Mouse (Mus musculus) neural tube, embryonic 11.5 days (tissue): ENCODE results near the gene Hyal1. TPM values are rescaled to one million over a fixed set of nuclear protein-coding genes. Genes with fewer than 3 reads are reported as not detected.
"Not testable (repeated sequence)": the region's sequence is repeated elsewhere in the genome, so short reads cannot be mapped to it uniquely, and the experiment has no call there.

ENCODE experiments used
- ATAC-seq: fragments of 200-750 bp; cut with Nextera tagmentation; 2 replicates; pipeline ENCODE4 v1.8.0; 2017; ENCODE audit warnings: moderate number of reproducible peaks, mild to moderate bottlenecking, moderate TSS enrichment, moderate library complexity; ENCODE audit not compliant: insufficient read depth, low FRiP score, low TSS enrichment
- DNase-seq: peaks from one replicate; pipeline ENCODE4 v3.0.0-alpha.2; 2015; ENCODE audit warnings: low spot score
- H3K27ac ChIP-seq: fragments of 300-500 bp; sonication (generic); 2 replicates; pipeline ENCODE4 v1.5.1; 2014; ENCODE audit warnings: low read depth, mild to moderate bottlenecking, low read length
- H3K27me3 ChIP-seq: fragments of 300-500 bp; sonication (generic); 2 replicates; pipeline ENCODE4 v1.6.1; 2014; ENCODE audit warnings: mild to moderate bottlenecking, low read length, mixed read lengths; ENCODE audit not compliant: control insufficient read depth, insufficient read depth
- H3K36me3 ChIP-seq: fragments of 300-500 bp; sonication (generic); 2 replicates; pipeline ENCODE4 v1.6.1; 2014; ENCODE audit warnings: mild to moderate bottlenecking, low read length, moderate library complexity, mixed read lengths; ENCODE audit not compliant: control insufficient read depth, insufficient read depth
- H3K4me1 ChIP-seq: fragments of 300-500 bp; sonication (generic); 2 replicates; pipeline ENCODE4 v1.6.1; 2014; ENCODE audit warnings: low read length, mixed read lengths; ENCODE audit not compliant: control insufficient read depth, insufficient read depth
- H3K4me2 ChIP-seq: fragments of 300-500 bp; sonication (generic); 2 replicates; pipeline ENCODE4 v1.6.1; 2014; ENCODE audit warnings: low read depth, mild to moderate bottlenecking, moderate library complexity
- H3K4me3 ChIP-seq: fragments of 300-500 bp; sonication (generic); 2 replicates; pipeline ENCODE4 v1.5.1; 2014; ENCODE audit warnings: low read depth, low read length
- H3K9ac ChIP-seq: fragments of 300-500 bp; sonication (generic); 2 replicates; pipeline ENCODE4 v1.6.1; 2014; ENCODE audit warnings: mild to moderate bottlenecking, low read length
- H3K9me3 ChIP-seq: fragments of 300-500 bp; sonication (generic); 2 replicates; pipeline ENCODE4 v1.6.1; 2016; ENCODE audit warnings: low read length; ENCODE audit not compliant: control insufficient read depth
- WGBS: fragments of 180-500 bp; shearing (Covaris S2); extraction: QIAGEN DNeasy Blood & Tissue Kit; methylation state at CpG from one replicate; pipeline ENCODE4 v1.1.7; 2014; 5-methylcytosine and 5-hydroxymethylcytosine counted together
- polyA plus RNA-seq: library from polyadenylated mRNA; unstranded; fragments of >200 nt; fragmentation: Nextera tagmentation; extraction: Ambion mirVana; gene quantifications from 2 replicates; pipeline ENCODE4 v1.2.1, GENCODE M21; 2014

The Hyal1 gene
- polyA plus RNA-seq, 1 experiment from 2014 or later = 4.0 TPM

DNA sequence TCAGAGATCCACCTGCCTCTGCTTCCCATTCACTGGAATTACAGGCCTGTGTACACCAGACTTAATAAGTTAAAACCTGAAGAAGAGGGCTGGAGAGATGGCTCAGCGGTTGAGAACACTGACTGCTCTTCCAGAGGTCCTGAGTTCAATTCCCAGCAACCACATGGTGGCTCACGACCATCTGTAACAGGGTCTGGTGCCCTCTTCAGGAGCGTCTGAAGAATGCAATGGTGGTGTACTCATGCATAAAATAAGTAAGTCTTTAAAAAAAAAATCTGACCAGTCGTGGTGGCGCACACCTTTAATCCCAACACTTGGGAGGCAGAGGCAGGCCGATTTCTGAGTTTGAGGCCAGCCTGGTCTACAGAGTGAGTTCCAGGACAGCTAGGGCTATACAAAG lies 3.0 kb upstream of the Hyal1 start:
- DNase-seq, H3K27me3 ChIP-seq, ATAC-seq, H3K27ac ChIP-seq, H3K9me3 ChIP-seq, H3K4me3 ChIP-seq, H3K9ac ChIP-seq, H3K4me2 ChIP-seq: not testable (repeated sequence)
- WGBS = 84% methylated on average over 6 of the region's 6 CpGs
- peaks cover 16% of the 10 kb centered on the region for H3K36me3 ChIP-seq
- H3K4me1 ChIP-seq = peaks cover 21% of the 10 kb centered on the region

DNA sequence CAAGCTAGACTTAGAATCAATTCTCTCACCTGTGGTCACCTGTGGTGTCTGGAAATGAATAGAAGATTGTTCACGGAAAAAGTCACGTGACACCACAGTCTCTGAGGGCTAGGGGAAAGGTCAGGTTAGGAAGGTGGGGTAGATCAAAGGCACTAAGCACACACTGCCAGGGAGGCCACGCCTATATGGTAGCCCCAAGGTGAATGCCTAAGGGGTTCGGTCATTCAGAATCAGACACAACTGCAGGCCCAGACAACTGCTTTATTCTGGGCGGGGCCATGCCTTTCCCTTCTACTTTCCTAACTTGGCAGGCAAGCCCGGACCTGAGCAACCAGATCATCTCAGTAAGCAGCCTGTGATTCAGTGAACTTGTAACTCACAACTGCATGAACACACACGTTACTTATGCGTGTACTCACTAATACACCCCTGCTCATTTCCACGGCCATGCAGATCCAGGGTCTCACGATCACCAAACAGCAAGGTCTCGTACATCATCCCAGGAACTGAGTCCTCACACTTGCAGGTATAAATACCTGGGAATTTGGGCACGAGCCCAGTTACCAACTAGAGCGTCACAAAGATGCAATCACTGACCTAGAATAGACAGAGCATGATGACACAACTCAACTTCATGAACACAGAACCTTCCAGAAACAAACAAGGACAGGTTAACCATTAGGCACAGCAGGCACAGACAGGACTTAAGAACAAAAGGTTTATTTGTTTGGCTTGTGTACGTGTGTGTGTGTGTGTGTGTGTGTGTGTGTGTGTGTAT lies 959 bp upstream of the Hyal1 start:
- H3K9ac ChIP-seq = no peak overlapping the region
- peaks cover 15% of the 10 kb centered on the region for H3K36me3 ChIP-seq
- no peaks in the 10 kb centered on the region for H3K27me3 ChIP-seq
- DNase-seq (no peak), ATAC-seq (no peak)
- no peak overlapping the region for H3K4me3 ChIP-seq
- 86% methylated on average over 14 of the region's 14 CpGs for WGBS
- H3K9me3 ChIP-seq = no peaks in the 10 kb centered on the region
- H3K4me2 ChIP-seq = no peak overlapping the region
- peaks cover 18% of the 10 kb centered on the region for H3K4me1 ChIP-seq
- no peak overlapping the region for H3K27ac ChIP-seq

DNA sequence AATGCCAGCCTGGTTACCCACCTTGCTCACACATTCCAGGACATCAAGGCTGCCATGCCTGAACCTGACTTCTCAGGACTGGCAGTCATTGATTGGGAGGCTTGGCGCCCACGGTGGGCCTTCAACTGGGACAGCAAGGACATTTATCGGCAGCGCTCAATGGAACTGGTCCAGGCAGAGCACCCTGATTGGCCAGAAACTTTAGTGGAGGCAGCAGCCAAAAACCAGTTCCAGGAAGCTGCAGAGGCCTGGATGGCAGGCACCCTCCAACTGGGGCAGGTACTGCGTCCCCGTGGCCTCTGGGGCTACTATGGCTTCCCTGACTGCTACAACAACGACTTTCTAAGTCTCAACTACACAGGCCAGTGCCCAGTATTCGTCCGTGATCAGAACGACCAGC lies 1.1 kb downstream of the Hyal1 start:
- H3K4me2 ChIP-seq = no peak overlapping the region
- no peak overlapping the region for H3K4me3 ChIP-seq
- H3K27ac ChIP-seq = no peak overlapping the region
- H3K4me1 ChIP-seq = peaks cover 13% of the 10 kb centered on the region; the same call in 1 of the 2 replicates
- no peak overlapping the region for H3K9ac ChIP-seq
- peaks cover 2% of the 10 kb centered on the region; the same call in 1 of the 2 replicates for H3K36me3 ChIP-seq
- WGBS = 91% methylated on average over 10 of the region's 10 CpGs
- ATAC-seq (no peak), DNase-seq (no peak)
- no peaks in the 10 kb centered on the region for H3K27me3 ChIP-seq
- no peaks in the 10 kb centered on the region for H3K9me3 ChIP-seq

DNA sequence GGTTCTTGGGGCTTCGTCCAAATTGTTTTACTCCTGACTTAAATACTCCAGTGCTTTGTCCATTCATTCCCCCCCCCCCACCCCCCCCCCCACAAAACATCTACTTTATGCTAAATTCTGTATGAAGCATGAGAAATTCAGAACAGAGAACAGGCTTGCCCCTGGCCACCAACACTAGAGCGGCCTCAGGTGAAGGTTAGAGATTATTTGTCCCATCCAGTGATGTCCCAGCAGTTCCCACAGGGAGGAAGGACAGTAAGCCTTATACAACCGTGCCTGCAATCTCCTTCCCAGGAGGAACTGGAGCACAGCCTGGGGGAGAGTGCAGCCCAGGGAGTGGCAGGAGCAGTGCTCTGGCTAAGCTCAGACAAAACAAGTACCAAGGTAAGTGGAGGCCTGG lies 1.9 kb downstream of the Hyal1 start, which contains the start of gene Naa80:
Naa80 (plus strand) TSS at position 301 of the 400 bp plus-strand sequence.
- Histone ChIP-seq H3K4me2 (no peak within 1 kb of the TSS), H3K36me3 (no peaks in the 10 kb centered on the region), H3K9ac (no peak within 1 kb of the TSS), H3K4me3 (no peak within 1 kb of the TSS), H3K9me3 (no peaks in the 10 kb centered on the region), H3K4me1 (peaks cover 13% of the 10 kb centered on the region; the same call in 1 of the 2 replicates), H3K27ac (no peak within 1 kb of the TSS), H3K27me3 (no peaks in the 10 kb centered on the region)
- 76% methylated on average over 3 of the region's 3 CpGs for WGBS
- no peak for DNase-seq
- ATAC-seq = no peak

DNA sequence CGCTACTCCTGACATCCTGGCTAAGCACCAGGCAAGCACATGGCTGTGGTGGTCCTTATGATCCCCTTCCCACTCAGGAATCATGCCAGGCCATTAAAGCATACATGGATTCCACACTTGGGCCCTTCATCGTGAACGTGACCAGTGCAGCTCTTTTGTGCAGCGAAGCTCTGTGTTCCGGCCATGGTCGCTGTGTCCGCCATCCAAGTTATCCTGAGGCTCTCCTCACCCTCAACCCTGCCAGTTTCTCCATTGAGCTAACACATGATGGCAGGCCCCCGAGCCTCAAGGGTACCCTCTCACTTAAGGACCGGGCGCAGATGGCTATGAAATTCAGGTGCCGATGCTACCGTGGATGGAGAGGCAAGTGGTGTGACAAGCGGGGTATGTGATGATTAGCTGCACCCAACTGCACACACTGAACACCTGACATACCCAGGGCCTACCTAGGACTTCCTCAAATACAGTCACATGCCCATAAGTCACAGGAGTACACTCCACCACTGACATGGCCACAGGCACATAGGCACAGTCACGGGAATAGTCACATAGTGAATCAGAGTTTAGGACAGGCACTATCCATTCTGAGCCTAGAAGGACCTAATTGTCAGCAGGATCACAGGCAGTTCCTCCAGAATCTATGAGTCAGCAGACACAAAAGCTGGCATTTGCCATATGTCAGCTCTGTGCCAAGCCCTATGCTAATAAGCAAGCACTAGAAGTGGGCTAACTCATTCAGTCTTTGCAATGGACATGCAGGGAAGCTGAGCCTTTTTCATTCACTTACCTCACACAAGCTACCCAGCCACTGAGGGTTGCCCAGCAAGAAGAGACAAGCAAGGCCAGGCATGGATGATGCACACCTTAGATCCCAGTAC lies 2.5 kb downstream of the Hyal1 start:
- ATAC-seq (no peak), DNase-seq (no peak)
- Histone ChIP-seq H3K4me1 (peaks cover 13% of the 10 kb centered on the region; the same call in 1 of the 2 replicates), H3K9ac (no peak overlapping the region), H3K36me3 (no peaks in the 10 kb centered on the region), H3K27me3 (no peaks in the 10 kb centered on the region), H3K4me2 (no peak overlapping the region), H3K27ac (no peak overlapping the region), H3K9me3 (no peaks in the 10 kb centered on the region), H3K4me3 (no peak overlapping the region)
- 95% methylated on average over 14 of the region's 14 CpGs for WGBS

DNA sequence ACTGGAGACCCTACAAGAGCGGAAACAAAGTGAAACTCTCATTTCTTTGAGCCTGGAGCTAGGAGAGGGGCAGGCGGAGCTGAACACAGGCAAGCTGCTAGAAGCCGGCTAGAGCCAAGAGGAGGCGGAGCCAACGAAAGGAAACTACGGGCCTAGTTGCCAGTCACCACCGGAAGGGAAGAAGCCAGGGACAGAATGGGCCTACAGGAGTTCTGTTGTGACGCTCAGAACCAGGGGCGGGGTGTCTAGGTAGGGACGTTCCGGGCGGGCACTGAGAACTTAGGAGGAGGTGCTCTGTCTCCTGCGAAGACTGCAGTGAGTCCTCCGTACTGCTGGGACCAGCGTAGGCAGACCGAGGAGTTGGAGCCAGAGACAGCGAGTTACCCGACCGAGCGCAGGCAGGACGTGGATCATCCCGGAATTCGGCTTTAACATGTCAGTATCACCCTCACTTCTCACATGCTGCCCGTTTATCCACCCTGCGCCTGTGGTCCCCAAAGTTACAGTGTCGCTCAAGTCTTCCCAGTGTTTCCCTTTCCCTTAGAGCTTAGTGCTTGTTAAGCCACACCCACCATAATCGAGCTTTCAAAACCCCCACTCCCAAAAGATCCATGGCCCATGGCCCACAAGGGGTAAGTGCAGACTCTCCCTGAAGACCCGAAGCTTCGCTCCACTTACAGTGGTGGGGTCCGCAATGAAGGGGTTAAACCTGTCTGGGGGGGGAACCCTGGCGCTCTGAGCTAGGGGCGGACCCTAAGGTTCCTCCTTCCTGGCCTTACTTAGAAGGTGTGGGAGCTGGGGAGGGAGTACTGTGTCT lies 4.0 kb downstream of the Hyal1 start, which contains the start of gene Hyal3:
Hyal3 (plus strand) TSS at position 318 of the 817 bp plus-strand sequence.
- DNase-seq = peak; percentile 79
- peak; percentile 48 for ATAC-seq
- H3K9ac ChIP-seq = peak within 1 kb of the TSS; percentile 65

DNA sequence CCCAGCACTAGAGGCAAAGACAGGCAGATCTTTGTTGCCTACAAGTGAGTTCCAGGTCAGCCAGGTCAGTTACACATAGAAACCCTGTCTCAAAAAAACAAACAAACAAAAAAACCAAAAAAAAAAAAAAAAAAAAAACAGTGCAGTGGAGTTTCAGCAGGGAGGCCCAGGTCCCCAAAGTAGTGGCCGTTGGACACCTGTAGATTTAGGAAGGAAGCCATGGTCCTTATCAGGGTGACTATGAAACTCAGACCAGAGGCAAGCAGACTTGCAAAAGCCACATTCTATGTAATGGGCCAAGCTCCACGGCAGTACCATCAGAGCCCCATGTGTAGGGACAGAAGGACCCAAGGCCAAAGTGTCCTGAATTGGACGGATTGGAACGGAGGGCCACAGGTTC lies 4.9 kb downstream of the Hyal1 start:
- Histone ChIP-seq H3K4me1 (peaks cover 13% of the 10 kb centered on the region; the same call in 1 of the 2 replicates), H3K4me2 (peak overlapping the region; percentile 52), H3K4me3 (peak overlapping the region; percentile 44; the same call in 1 of the 2 replicates), H3K27me3 (no peaks in the 10 kb centered on the region), H3K27ac (no peak overlapping the region), H3K9me3 (no peaks in the 10 kb centered on the region), H3K36me3 (no peaks in the 10 kb centered on the region), H3K9ac (peak overlapping the region; percentile 65; the same call in 1 of the 2 replicates)
- WGBS = 76% methylated on average over 4 of the region's 4 CpGs
- DNase-seq (no peak), ATAC-seq (no peak)

More for the DNA sequence above, 4.0 kb downstream of the Hyal1 start, which contains the start of gene Hyal3:
- H3K9me3 ChIP-seq = no peaks in the 10 kb centered on the region
- no peaks in the 10 kb centered on the region for H3K27me3 ChIP-seq
- 1% methylated on average over 32 of the region's 32 CpGs for WGBS
- peak within 1 kb of the TSS; percentile 45; the same call in 1 of the 2 replicates for H3K27ac ChIP-seq
- H3K36me3 ChIP-seq = no peaks in the 10 kb centered on the region
- H3K4me3 ChIP-seq = peak within 1 kb of the TSS; percentile 44
- peak within 1 kb of the TSS; percentile 52 for H3K4me2 ChIP-seq
- H3K4me1 ChIP-seq = peaks cover 13% of the 10 kb centered on the region; the same call in 1 of the 2 replicates

DNA sequence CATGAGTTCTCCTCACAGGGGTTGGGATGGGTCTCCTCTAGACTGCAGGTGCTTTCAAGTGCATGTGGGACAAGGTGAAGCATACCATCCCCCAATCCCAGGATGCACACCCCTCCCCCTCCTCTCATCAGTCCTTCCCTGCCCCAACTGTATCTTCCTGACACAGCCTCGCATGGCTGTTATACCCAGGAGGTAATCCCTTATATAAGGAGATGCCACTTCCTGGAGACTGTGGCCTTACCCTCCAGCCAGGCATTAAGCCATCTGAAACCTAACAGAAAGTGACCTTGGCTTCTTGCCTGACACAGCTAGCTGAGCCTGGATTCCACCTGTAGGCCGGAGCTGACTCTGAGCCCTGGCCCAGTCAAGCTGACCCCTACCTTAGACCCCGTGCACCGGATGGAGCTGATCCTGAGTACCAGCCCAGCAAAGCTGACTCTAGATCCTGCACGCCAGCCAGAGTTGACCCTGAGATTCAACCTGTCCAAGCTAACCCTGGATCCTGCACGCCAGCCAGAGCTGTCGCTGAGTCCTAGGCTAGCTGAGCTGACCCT lies 5.9 kb downstream of the Hyal1 start:
- Histone ChIP-seq H3K27me3 (no peaks in the 10 kb centered on the region), H3K4me2 (no peak overlapping the region), H3K9ac (no peak overlapping the region), H3K27ac (no peak overlapping the region), H3K4me3 (no peak overlapping the region), H3K36me3 (no peaks in the 10 kb centered on the region), H3K9me3 (no peaks in the 10 kb centered on the region), H3K4me1 (peaks cover 10% of the 10 kb centered on the region; the same call in 1 of the 2 replicates)
- ATAC-seq (no peak), DNase-seq (no peak)
- 84% methylated on average over 7 of the region's 7 CpGs for WGBS
